Mouse (Mus musculus) CH12.LX (cell line): Measurements from ENCODE around the gene Vps53. TPM values are rescaled to one million over a fixed set of nuclear protein-coding genes. Genes with fewer than 3 reads are reported as not detected.

ENCODE experiments used
- DNase-seq: peaks from one replicate; pipeline ENCODE4 v3.0.0-alpha.2; 2013; ENCODE audit errors: extremely low read depth
- H3K27ac ChIP-seq: 2 replicates; pipeline ENCODE4 v1.5.1; 2012; ENCODE audit warnings: low read depth, mild to moderate bottlenecking, control low read depth, moderate library complexity; ENCODE audit not compliant: insufficient read depth
- H3K27me3 ChIP-seq: replicated peaks from 2 replicates; pipeline ENCODE3; 2012; ENCODE audit warnings: inconsistent platforms
- H3K36me3 ChIP-seq, 2 experiments: replicated peaks in 1 of 2; 2 replicates each; pipeline versions ENCODE3 to v1.6.1; 2012; ENCODE audit warnings: inconsistent platforms in 1 of 2, low read length in 1 of 2, mild to moderate bottlenecking in 1 of 2, mixed read lengths in 1 of 2, moderate library complexity in 1 of 2; ENCODE audit not compliant: control insufficient read depth in 1 of 2, insufficient read depth in 1 of 2
- H3K4me1 ChIP-seq, 2 experiments: 2 replicates each; pipeline ENCODE4 v1.6.1; 2012; ENCODE audit warnings: inconsistent platforms in 1 of 2, moderate library complexity in 1 of 2; ENCODE audit not compliant: insufficient read depth in 2 of 2, control insufficient read depth in 1 of 2
- H3K4me2 ChIP-seq: 2 replicates; pipeline ENCODE4 v1.6.1; 2012; ENCODE audit warnings: low read depth, mild to moderate bottlenecking, control low read depth; ENCODE audit not compliant: poor library complexity, insufficient read depth, severe bottlenecking
- H3K4me3 ChIP-seq, 3 experiments: fragments of 150-350 bp in 1 of 3; sonication (generic) in 1 of 3; replicated peaks in 1 of 3; 2 replicates each; pipeline versions ENCODE3 to v1.5.1; 2011 to 2012; ENCODE audit warnings: low read depth in 2 of 3, low read length in 2 of 3, mild to moderate bottlenecking in 2 of 3, moderate library complexity in 2 of 3, control low read depth in 1 of 3, improper control_type of control experiment in 1 of 3, inconsistent platforms in 1 of 3, mixed read lengths in 1 of 3; ENCODE audit not compliant: poor library complexity in 1 of 3
- H3K79me2 ChIP-seq: replicated peaks from 2 replicates; pipeline ENCODE4 v1.6.1; 2012; ENCODE audit warnings: mild to moderate bottlenecking, moderate library complexity; ENCODE audit not compliant: control insufficient read depth, poor library complexity, insufficient read depth, severe bottlenecking; ENCODE audit errors: extremely low read depth
- H3K9ac ChIP-seq: 2 replicates; pipeline ENCODE4 v1.6.1; 2012; ENCODE audit warnings: low read depth, mild to moderate bottlenecking, control low read depth, moderate library complexity; ENCODE audit not compliant: insufficient read depth
- H3K9me3 ChIP-seq: replicated peaks from 2 replicates; pipeline ENCODE3; 2012; ENCODE audit warnings: low read length, inconsistent platforms, mixed read lengths
- BHLHE40 ChIP-seq: IDR thresholded peaks from 2 replicates; pipeline ENCODE4 v1.6.1; 2011; ENCODE audit warnings: mild to moderate bottlenecking, low read depth, low read length, improper control_type of control experiment
- CHD1 ChIP-seq: IDR thresholded peaks from 2 replicates; pipeline ENCODE4 v1.6.1; 2012; ENCODE audit warnings: low read depth, low read length, improper control_type of control experiment, inconsistent platforms
- CTCF ChIP-seq, 2 experiments: IDR thresholded peaks in 1 of 2; conservative IDR thresholded peaks in 1 of 2; 2 replicates each; pipeline ENCODE4 v1.5.1; 2011 to 2012; ENCODE audit warnings: low read depth in 2 of 2, low read length in 2 of 2, improper control_type of control experiment in 1 of 2, inconsistent platforms in 1 of 2, mild to moderate bottlenecking in 1 of 2, moderate library complexity in 1 of 2
- E2F4 ChIP-seq: IDR thresholded peaks from 2 replicates; pipeline ENCODE4 v1.6.1; 2011; ENCODE audit warnings: low read depth, low read length, improper control_type of control experiment; ENCODE audit not compliant: insufficient replicate concordance
- ELF1 ChIP-seq: IDR thresholded peaks from 2 replicates; pipeline ENCODE4 v1.6.1; 2014; ENCODE audit warnings: low read depth, mild to moderate bottlenecking, inconsistent platforms, low read length, improper control_type of control experiment
- EP300 ChIP-seq: IDR thresholded peaks from 2 replicates; pipeline ENCODE4 v1.6.1; 2011; ENCODE audit warnings: low read length, improper control_type of control experiment
- ETS1 ChIP-seq: conservative IDR thresholded peaks from 2 replicates; pipeline ENCODE4 v1.6.1; 2012; ENCODE audit warnings: low read depth, mild to moderate bottlenecking, inconsistent platforms, low read length, improper control_type of control experiment, moderate library complexity
- IRF4 ChIP-seq: IDR thresholded peaks from 2 replicates; pipeline ENCODE4 v1.6.1; 2014; ENCODE audit warnings: low read depth, mild to moderate bottlenecking, inconsistent platforms, low read length, improper control_type of control experiment
- JUN ChIP-seq: IDR thresholded peaks from 2 replicates; pipeline ENCODE4 v1.6.1; 2011; ENCODE audit warnings: low read depth, mild to moderate bottlenecking, low read length, improper control_type of control experiment, moderate library complexity; ENCODE audit not compliant: insufficient read depth
- JUND ChIP-seq: conservative IDR thresholded peaks from 2 replicates; pipeline ENCODE4 v1.6.1; 2011; ENCODE audit warnings: low read depth, low read length, improper control_type of control experiment
- KAT2A ChIP-seq: IDR thresholded peaks from 2 replicates; pipeline ENCODE4 v1.6.1; 2012; ENCODE audit warnings: low read length, improper control_type of control experiment, inconsistent platforms; ENCODE audit not compliant: insufficient replicate concordance
- MAFK ChIP-seq: IDR thresholded peaks from 2 replicates; pipeline ENCODE4 v1.6.1; 2011; ENCODE audit warnings: low read length, improper control_type of control experiment; ENCODE audit not compliant: insufficient replicate concordance
- MAX ChIP-seq: IDR thresholded peaks from 2 replicates; pipeline ENCODE4 v1.6.1; 2011; ENCODE audit warnings: low read length, improper control_type of control experiment
- MYC ChIP-seq: IDR thresholded peaks from 2 replicates; pipeline ENCODE4 v1.6.1; 2011; ENCODE audit warnings: low read depth, mild to moderate bottlenecking, improper control_type of control experiment, low read length
- NRF1 ChIP-seq: IDR thresholded peaks from 2 replicates; pipeline ENCODE4 v1.6.1; 2014; ENCODE audit warnings: low read depth, mild to moderate bottlenecking, inconsistent platforms, low read length, improper control_type of control experiment, moderate library complexity
- POLR2A ChIP-seq: IDR thresholded peaks from 2 replicates; pipeline ENCODE4 v1.6.1; 2011; ENCODE audit warnings: low read depth, mild to moderate bottlenecking, improper control_type of control experiment, low read length
- POLR2AphosphoS2 ChIP-seq: IDR thresholded peaks from 2 replicates; pipeline ENCODE4 v1.6.1; 2011; ENCODE audit warnings: low read depth, low read length, improper control_type of control experiment
- RCOR1 ChIP-seq: conservative IDR thresholded peaks from 2 replicates; pipeline ENCODE4 v1.6.1; 2012; ENCODE audit warnings: low read depth, mild to moderate bottlenecking, inconsistent platforms, low read length, improper control_type of control experiment
- SIN3A ChIP-seq: IDR thresholded peaks from 2 replicates; pipeline ENCODE4 v1.6.1; 2012; ENCODE audit warnings: low read length, improper control_type of control experiment, inconsistent platforms
- SMC3 ChIP-seq: IDR thresholded peaks from 2 replicates; pipeline ENCODE4 v1.6.1; 2011; ENCODE audit warnings: low read depth, low read length, improper control_type of control experiment
- TBP ChIP-seq: conservative IDR thresholded peaks from 2 replicates; pipeline ENCODE4 v1.6.1; 2011; ENCODE audit warnings: low read depth, low read length, improper control_type of control experiment
- TCF12 ChIP-seq: IDR thresholded peaks from 2 replicates; pipeline ENCODE4 v1.6.1; 2014; ENCODE audit warnings: low read depth, mild to moderate bottlenecking, inconsistent platforms, low read length, improper control_type of control experiment
- UBTF ChIP-seq: IDR thresholded peaks from 2 replicates; pipeline ENCODE4 v1.6.1; 2012; ENCODE audit warnings: low read depth, mild to moderate bottlenecking, inconsistent platforms, low read length, improper control_type of control experiment, moderate library complexity
- USF1 ChIP-seq: IDR thresholded peaks from 2 replicates; pipeline ENCODE4 v1.6.1; 2014; ENCODE audit warnings: low read depth, mild to moderate bottlenecking, inconsistent platforms, low read length, improper control_type of control experiment
- USF2 ChIP-seq: conservative IDR thresholded peaks from 2 replicates; pipeline ENCODE4 v1.6.1; 2011; ENCODE audit warnings: low read depth, low read length, improper control_type of control experiment
- ZC3H11A ChIP-seq: IDR thresholded peaks from 2 replicates; pipeline ENCODE4 v1.6.1; 2012; ENCODE audit warnings: low read depth, mild to moderate bottlenecking, inconsistent platforms, low read length, improper control_type of control experiment
- ZKSCAN1 ChIP-seq: IDR thresholded peaks from 2 replicates; pipeline ENCODE4 v1.6.1; 2012; ENCODE audit warnings: low read depth, inconsistent platforms, low read length, improper control_type of control experiment, borderline replicate concordance
- dilution Hi-C: fragments of 300-500 bp; cut with MboI; formaldehyde crosslinking; loops from 2 replicates; pipeline ENCODE4 v1.14.3; 2020; ENCODE audit warnings: low sequenced_read_pairs; ENCODE audit not compliant: extremely low pct_unique_long_range_greater_than_20kb, extremely low pct_ligation_motif_present
- in situ Hi-C: fragments of 300-500 bp; cut with MboI; formaldehyde crosslinking; loops from 3 replicates; pipeline ENCODE4 v1.14.3; 2019; ENCODE audit warnings: low sequenced_read_pairs, low pct_ligation_motif_present, low pct_unique_long_range_greater_than_20kb, mixed read lengths
- polyA plus RNA-seq: library from polyadenylated mRNA; unstranded; fragments of >175 nt; gene quantifications from 2 replicates; pipeline ENCODE4 v1.2.1, GENCODE M21; 2012; ENCODE audit warnings: low read depth; ENCODE audit not compliant: insufficient read length
- total RNA-seq, 2 experiments: library from RNA; depleted of rRNA; stranded (reverse); fragments of 300-350 nt in 1 of 2; fragments of >200 nt in 1 of 2; gene quantifications; 2 replicates each; pipeline ENCODE4 v1.2.3; 2012 to 2014

The Vps53 gene
- total and polyA plus RNA-seq, 3 experiments: 56.1 to 70.7 (median 62.2) TPM

DNA sequence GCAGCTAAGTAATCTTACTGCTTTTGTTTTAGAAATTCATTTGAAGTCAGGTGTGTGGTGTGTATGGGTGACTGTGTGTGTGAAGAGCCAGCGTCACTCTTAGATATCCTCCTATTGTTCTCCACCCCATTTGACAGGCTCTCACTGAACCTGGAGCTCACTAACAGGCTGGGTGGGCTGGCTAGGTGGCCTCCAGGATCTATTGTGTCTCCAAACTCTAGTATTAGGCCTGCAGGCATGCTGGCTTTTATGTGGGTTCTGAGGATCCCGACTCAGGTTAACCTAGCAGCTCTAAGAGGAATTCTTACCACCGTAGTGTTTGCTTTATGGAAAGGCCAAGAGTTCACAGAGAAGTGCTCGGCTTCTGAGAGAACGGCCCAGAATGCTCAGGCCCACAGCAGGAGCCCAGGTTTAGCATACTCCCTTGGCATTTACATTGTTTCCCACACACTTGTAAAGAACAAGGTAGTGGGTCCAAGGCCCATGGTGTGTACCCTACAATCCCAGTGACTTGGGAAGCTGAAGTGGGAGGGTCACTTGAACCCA lies 128.4 kb downstream of the Vps53 start:
- dilution Hi-C loops: no loop called here

DNA sequence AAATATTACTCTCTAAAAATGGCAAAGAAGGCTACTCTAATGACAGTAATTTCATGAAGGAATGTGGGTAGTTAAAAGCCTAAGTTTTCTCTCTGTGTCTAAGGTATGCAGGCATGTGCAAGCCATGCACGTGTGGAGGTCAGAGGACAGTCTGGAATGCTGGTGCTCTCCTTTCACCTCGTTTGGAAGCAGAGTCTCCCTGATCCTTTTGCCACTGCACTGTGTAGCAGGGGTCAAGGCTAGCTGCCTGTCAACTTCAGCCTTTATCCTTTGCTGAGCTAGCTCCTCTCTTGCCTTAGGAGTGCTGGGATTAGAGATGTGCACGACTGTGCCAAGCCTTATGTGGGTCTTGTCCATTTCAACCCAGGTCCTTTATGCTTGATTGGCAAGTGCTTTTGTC lies 128.9 kb downstream of the Vps53 start:
- Histone ChIP-seq H3K4me2 (no peak overlapping the region), H3K4me3 (no peak overlapping the region), H3K9me3 (no peaks in the 10 kb centered on the region)
- TF ChIP-seq UBTF: no peak
- TF ChIP-seq ZC3H11A: no peak
- no peak for TF ChIP-seq EP300
- no peak for TF ChIP-seq USF1
- no peak for TF ChIP-seq ELF1
- TF ChIP-seq ZKSCAN1: no peak
- no peak for TF ChIP-seq SIN3A
- no peak for TF ChIP-seq BHLHE40
- no peak for TF ChIP-seq JUND
- no peak for TF ChIP-seq E2F4
- no peak for TF ChIP-seq CHD1
- TF ChIP-seq MYC: no peak
- TF ChIP-seq SMC3: no peak
- TF ChIP-seq ETS1: no peak
- TF ChIP-seq IRF4: no peak
- no peak for TF ChIP-seq RCOR1
- TF ChIP-seq TCF12: no peak
- TF ChIP-seq, all 38 proteins: peak for 0
- H3K36me3 ChIP-seq: peaks cover 17 to 64% of the 10 kb centered on the region in 2 experiments
- H3K4me1 ChIP-seq: no peaks in the 10 kb centered on the region
- no peaks in the 10 kb centered on the region for H3K79me2 ChIP-seq
- DNase-seq: no peak
- no peak overlapping the region for H3K27ac ChIP-seq
- no peak overlapping the region for H3K9ac ChIP-seq
- dilution Hi-C loops: no loop called here
- in situ Hi-C loops: no loop called here
- H3K27me3 ChIP-seq: no peaks in the 10 kb centered on the region

More for the DNA sequence above, 128.4 kb downstream of the Vps53 start:
- Histone ChIP-seq H3K9ac (no peak overlapping the region), H3K27ac (no peak overlapping the region), H3K4me3 (no peak overlapping the region), H3K36me3 (peaks cover 18 to 64% of the 10 kb centered on the region in 2 experiments), H3K79me2 (no peaks in the 10 kb centered on the region), H3K4me2 (no peak overlapping the region), H3K4me1 (no peaks in the 10 kb centered on the region), H3K9me3 (no peaks in the 10 kb centered on the region), H3K27me3 (no peaks in the 10 kb centered on the region)
- TF ChIP-seq KAT2A: no peak
- TF ChIP-seq NRF1: no peak
- no peak for TF ChIP-seq CTCF (conservative IDR thresholded peaks at IDR 0.05 in 1 of 2, IDR thresholded peaks at IDR 0.05 in 1 of 2; ENCODE audit: low read depth in 2 of 2, low read length in 2 of 2)
- no peak for TF ChIP-seq MAX
- no peak for TF ChIP-seq JUN
- no peak for TF ChIP-seq USF2
- no peak for TF ChIP-seq BHLHE40
- no peak for TF ChIP-seq POLR2AphosphoS2
- TF ChIP-seq CHD1: no peak
- TF ChIP-seq RCOR1: no peak
- no peak for TF ChIP-seq JUND
- TF ChIP-seq TCF12: no peak
- TF ChIP-seq MAFK: no peak
- TF ChIP-seq POLR2A: no peak
- TF ChIP-seq TBP: no peak
- no peak for DNase-seq
- in situ Hi-C loops: no loop called here
